Mouse (Mus musculus) midbrain, postnatal 0 days (tissue): Measurements from ENCODE around the gene Hlcs. TPM values are rescaled to one million over a fixed set of nuclear protein-coding genes. Genes with fewer than 3 reads are reported as not detected.

Experiments used
- ATAC-seq: fragments of 200-750 bp; cut with Nextera tagmentation; 2 replicates; pipeline ENCODE4 v1.8.0; 2017; ENCODE audit warnings: moderate number of reproducible peaks, mild to moderate bottlenecking, moderate TSS enrichment, moderate library complexity; ENCODE audit not compliant: low FRiP score
- DNase-seq: peaks from one replicate; pipeline ENCODE4 v3.0.0-alpha.2; 2015; ENCODE audit warnings: low spot score
- H3K27ac ChIP-seq: fragments of 300-500 bp; sonication (generic); 2 replicates; pipeline ENCODE4 v1.5.1; 2014; ENCODE audit warnings: low read depth, mild to moderate bottlenecking, low read length, mixed read lengths
- H3K27me3 ChIP-seq: fragments of 300-500 bp; sonication (generic); 2 replicates; pipeline ENCODE4 v1.6.1; 2014; ENCODE audit warnings: low read length, control low read depth, mixed read lengths; ENCODE audit not compliant: insufficient read depth
- H3K36me3 ChIP-seq: fragments of 300-500 bp; sonication (generic); 2 replicates; pipeline ENCODE4 v1.6.1; 2014; ENCODE audit warnings: low read length, control low read depth, mixed read lengths; ENCODE audit not compliant: insufficient read depth
- H3K4me1 ChIP-seq: fragments of 300-500 bp; sonication (generic); 2 replicates; pipeline ENCODE4 v1.6.1; 2014; ENCODE audit warnings: mild to moderate bottlenecking, control low read depth, antibody characterized with exemption, low read length, mixed read lengths; ENCODE audit not compliant: insufficient read depth
- H3K4me2 ChIP-seq: fragments of 300-500 bp; sonication (generic); 2 replicates; pipeline ENCODE4 v1.6.1; 2014; ENCODE audit warnings: low read depth, mild to moderate bottlenecking, low read length, mixed read lengths; ENCODE audit not compliant: poor library complexity, severe bottlenecking
- H3K4me3 ChIP-seq: fragments of 300-500 bp; sonication (generic); 2 replicates; pipeline ENCODE4 v1.5.1; 2014; ENCODE audit warnings: low read depth, mild to moderate bottlenecking, low read length, moderate library complexity
- H3K9ac ChIP-seq: fragments of 300-500 bp; sonication (generic); replicated peaks from 2 replicates; pipeline ENCODE4 v1.6.1; 2014; ENCODE audit warnings: mild to moderate bottlenecking, low read length, moderate library complexity, mixed read lengths; ENCODE audit not compliant: poor library complexity, severe bottlenecking
- H3K9me3 ChIP-seq: fragments of 300-500 bp; sonication (generic); 2 replicates; pipeline ENCODE4 v1.6.1; 2016; ENCODE audit warnings: low read length, control low read depth
- CTCF ChIP-seq: IDR thresholded peaks from 2 replicates; pipeline ENCODE4 v1.5.1; 2016; ENCODE audit warnings: antibody characterized with exemption, mild to moderate bottlenecking
- WGBS: fragments of 180-500 bp; shearing (Covaris S2); extraction: QIAGEN DNeasy Blood & Tissue Kit; methylation state at CpG from one replicate; pipeline ENCODE4 v1.1.7; 2014; 5-methylcytosine and 5-hydroxymethylcytosine counted together
- polyA plus RNA-seq: library from polyadenylated mRNA; unstranded; fragments of >200 nt; fragmentation: Nextera tagmentation; extraction: Ambion mirVana; gene quantifications from 2 replicates; pipeline ENCODE4 v1.2.1, GENCODE M21; 2015
- total RNA-seq: library from RNA; depleted of rRNA; stranded (reverse); fragments of >200 nt; gene quantifications from 2 replicates; pipeline ENCODE4 v1.2.3, GENCODE M21; 2014

Hlcs gene
- total and polyA plus RNA-seq, 2 experiments from 2014 or later = 7.8 to 10.0 TPM

DNA sequence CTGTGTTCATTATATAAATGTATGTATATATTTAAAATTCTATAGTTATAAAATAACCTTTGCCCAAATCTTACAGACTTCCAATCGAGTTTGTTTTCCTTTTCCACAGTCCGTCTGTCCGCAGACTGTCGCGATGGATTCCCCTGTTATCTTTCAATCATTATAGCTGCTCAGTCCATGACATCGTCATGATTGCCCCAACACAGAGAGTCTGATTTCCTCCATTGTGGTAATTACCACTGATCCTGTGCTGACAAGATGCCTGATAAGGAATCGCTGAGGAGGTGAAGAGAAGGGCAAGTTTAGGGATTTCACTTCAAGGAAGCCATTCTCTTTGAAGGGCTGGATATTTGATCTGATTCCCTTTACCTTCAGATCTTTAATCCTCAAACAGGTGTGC is 42.7 kb upstream of the Hlcs start:
- 70% methylated on average over 7 of the region's 7 CpGs for WGBS
- Histone ChIP-seq H3K4me2 (no peak overlapping the region), H3K27ac (no peak overlapping the region), H3K4me3 (no peak overlapping the region), H3K4me1 (no peaks in the 10 kb centered on the region), H3K27me3 (no peaks in the 10 kb centered on the region), H3K9me3 (no peaks in the 10 kb centered on the region), H3K36me3 (no peaks in the 10 kb centered on the region), H3K9ac (no peak overlapping the region)
- ATAC-seq = no peak
- no peak for TF ChIP-seq CTCF
- no peak for DNase-seq

DNA sequence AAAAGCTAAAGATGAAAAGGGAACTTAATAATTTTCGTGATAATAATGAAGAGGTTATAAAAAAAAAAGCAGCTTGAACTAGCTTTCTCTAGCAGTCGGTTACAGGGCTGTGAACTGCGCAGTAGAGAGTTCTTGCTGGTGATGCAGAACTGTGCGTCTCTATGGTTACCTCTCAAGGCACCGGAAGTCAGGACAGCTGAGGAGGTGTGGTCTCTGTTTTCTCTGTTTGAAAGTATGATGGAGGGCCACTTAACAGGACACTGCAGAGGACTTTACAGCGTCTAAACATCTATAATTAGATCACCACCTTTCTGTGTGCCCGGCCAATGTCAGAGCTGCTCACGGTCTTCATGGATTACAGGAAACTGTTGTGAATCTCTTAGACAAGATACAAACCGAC is 41.1 kb upstream of the Hlcs start:
- Histone ChIP-seq H3K27ac (no peak overlapping the region), H3K36me3 (no peaks in the 10 kb centered on the region), H3K4me3 (no peak overlapping the region), H3K27me3 (no peaks in the 10 kb centered on the region), H3K4me1 (no peaks in the 10 kb centered on the region), H3K9me3 (no peaks in the 10 kb centered on the region), H3K4me2 (no peak overlapping the region), H3K9ac (no peak overlapping the region)
- ATAC-seq (no peak), DNase-seq (peak; percentile 52)
- no peak for TF ChIP-seq CTCF
- 56% methylated on average over 9 of the region's 9 CpGs for WGBS

DNA sequence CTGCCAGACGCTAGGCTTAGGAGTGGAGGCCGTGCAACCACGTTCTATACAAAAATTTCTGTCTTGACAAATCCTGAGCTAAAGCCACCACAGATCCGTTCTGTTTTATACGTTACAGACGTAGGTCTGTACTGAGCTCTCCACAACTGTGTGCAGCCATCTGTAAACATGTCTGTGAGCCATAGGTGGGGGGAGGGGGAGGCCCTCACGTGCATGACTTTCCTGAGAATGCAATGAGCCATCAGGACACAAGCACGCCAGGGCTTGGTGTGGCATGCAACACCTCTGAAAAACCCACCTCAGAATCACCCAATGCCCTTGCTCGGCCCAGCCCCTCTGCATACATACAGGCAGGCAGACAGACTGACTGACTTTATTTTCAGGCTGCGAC is 36.9 kb upstream of the Hlcs start:
- Histone ChIP-seq H3K9me3 (no peaks in the 10 kb centered on the region), H3K27ac (no peak overlapping the region), H3K4me3 (no peak overlapping the region), H3K36me3 (no peaks in the 10 kb centered on the region), H3K4me1 (no peaks in the 10 kb centered on the region), H3K9ac (no peak overlapping the region), H3K27me3 (no peaks in the 10 kb centered on the region), H3K4me2 (no peak overlapping the region)
- ATAC-seq (no peak), DNase-seq (no peak)
- WGBS = 71% methylated on average over 10 of the region's 10 CpGs
- no peak for TF ChIP-seq CTCF

DNA sequence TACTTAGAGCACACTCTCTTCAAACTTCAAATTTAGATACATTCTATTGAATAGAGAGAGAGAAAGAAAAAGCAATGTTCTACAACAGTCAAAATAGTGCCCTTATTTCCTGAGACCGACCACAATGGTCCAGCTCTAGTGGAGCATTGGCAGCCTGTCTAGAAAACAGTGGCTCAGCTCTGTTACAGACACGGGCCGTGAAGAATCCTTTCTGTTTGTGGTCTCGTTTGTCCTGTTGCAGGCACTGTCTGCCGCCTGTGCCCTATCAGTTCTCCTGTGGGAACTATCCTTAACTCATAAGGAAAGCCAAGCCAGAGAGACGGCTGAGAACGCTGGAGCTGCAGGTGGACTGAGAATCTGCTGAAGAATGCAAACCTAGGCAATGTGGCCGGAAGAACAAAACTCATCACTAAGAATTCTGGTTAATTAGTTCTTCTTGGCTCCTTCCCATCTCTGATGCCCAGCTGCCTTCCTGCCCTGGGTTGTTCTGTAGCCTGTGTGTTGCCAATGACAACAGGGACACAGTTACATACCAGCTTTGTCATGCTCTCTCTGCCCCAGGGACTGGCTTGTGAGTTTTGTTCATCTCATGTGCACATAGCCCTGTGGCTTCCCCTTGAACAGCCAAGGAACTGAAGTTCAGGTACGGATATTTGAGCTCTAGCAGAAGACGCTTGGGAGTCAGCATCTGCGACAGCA is 36.4 kb upstream of the Hlcs start:
- no peak overlapping the region for H3K4me3 ChIP-seq
- no peaks in the 10 kb centered on the region for H3K4me1 ChIP-seq
- H3K36me3 ChIP-seq = no peaks in the 10 kb centered on the region
- 55% methylated on average over 11 of the region's 11 CpGs for WGBS
- no peak for TF ChIP-seq CTCF
- no peaks in the 10 kb centered on the region for H3K9me3 ChIP-seq
- H3K9ac ChIP-seq = no peak overlapping the region
- H3K4me2 ChIP-seq = no peak overlapping the region
- 0 out of 2 replicates have a peak overlapping the region, but pooled peaks have one; percentile 12 for H3K27ac ChIP-seq
- peak; percentile 71 for DNase-seq
- H3K27me3 ChIP-seq = no peaks in the 10 kb centered on the region
- no peak for ATAC-seq

DNA sequence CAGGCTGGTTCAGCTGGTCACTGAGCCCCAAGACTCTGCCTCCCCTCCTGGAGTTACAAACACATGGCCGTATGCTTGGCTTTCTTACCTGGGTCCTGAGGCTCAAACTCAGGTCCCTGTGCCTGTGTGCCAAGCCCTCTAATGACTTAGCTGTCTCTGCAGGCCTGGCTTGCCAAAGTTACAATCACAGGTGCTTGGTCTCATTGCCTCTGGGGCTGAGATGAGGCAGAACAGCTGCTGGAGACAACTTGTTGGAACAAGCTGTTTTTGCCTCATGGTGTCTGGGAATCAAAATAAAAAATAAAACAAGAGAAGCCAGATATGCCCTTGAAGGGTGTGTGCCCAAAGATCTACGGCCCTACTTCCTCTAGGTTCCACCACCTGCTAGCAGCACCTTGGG is 35.4 kb upstream of the Hlcs start:
- TF ChIP-seq CTCF = no peak
- H3K4me1 ChIP-seq = no peaks in the 10 kb centered on the region
- H3K9ac ChIP-seq = no peak overlapping the region
- 90% methylated on average over 2 of the region's 2 CpGs for WGBS
- H3K4me2 ChIP-seq = no peak overlapping the region
- no peak overlapping the region for H3K27ac ChIP-seq
- DNase-seq = no peak
- ATAC-seq = no peak
- no peaks in the 10 kb centered on the region for H3K9me3 ChIP-seq
- no peaks in the 10 kb centered on the region for H3K27me3 ChIP-seq
- H3K4me3 ChIP-seq = no peak overlapping the region
- H3K36me3 ChIP-seq = no peaks in the 10 kb centered on the region

DNA sequence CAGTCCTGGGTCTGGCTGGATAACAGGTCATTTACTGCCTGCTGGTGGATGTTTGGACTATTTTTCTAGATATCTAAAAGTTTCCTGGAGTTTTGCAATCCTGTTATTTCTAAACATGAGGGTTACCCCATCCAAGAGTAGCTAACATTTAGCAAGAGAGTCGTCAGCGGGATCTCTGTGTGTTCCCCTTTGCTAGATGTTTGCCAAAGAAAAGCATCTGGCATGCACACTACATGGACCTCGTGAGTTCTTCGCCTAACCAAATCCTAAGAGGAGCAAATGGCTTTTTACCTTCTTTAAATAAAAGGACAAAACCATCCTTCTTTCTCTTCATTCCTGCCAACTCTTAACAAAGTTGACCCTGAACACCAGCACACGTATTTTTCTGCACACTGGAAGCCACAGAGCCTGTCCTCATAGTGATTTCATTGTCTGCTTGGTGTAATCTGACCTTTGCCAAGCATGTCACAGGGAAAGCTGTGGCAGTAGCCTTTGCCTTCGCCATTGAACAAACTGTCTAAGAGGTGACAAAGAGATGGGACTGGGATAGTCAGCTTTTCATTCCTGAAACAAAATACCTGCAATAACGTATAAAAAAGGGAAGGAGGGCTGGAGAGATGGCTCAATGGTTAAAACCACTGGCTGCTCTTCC is 33.8 kb upstream of the Hlcs start:
- no peaks in the 10 kb centered on the region for H3K27me3 ChIP-seq
- H3K9ac ChIP-seq = no peak overlapping the region
- no peaks in the 10 kb centered on the region for H3K36me3 ChIP-seq
- no peak overlapping the region for H3K4me2 ChIP-seq
- ATAC-seq = no peak
- 76% methylated on average over 7 of the region's 7 CpGs for WGBS
- H3K4me3 ChIP-seq = no peak overlapping the region
- no peak overlapping the region for H3K27ac ChIP-seq
- H3K9me3 ChIP-seq = no peaks in the 10 kb centered on the region
- DNase-seq = no peak
- H3K4me1 ChIP-seq = no peaks in the 10 kb centered on the region
- TF ChIP-seq CTCF = no peak
